28 mouse cellular contexts compared by ENCODE assay signal in the genomic region with DNA sequence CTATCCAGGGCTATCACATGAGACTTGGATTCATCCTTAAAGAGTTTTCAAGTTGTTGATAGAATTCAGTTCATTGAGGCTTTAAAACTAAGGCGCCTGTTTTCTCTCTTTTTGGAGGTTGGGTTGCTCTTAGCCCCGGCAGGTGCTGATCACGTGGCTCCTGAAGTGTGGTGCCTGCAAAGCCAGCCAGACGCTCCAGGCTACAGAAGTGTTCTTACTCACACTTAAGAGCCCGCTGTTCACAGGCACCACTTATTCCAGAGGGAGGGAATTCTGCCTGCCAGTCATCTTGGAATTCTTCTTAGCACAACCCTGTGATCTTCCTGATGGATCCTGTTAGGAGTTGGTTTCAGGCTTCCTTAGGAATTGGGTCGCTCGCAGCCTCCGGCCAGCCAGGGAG. TPM values are rescaled to one million over a fixed set of nuclear protein-coding genes. Genes with fewer than 3 reads are reported as not detected.
A peak's percentile ranks its signal among the peaks of the same experiment; 100 is the strongest.
DNase-seq lines count a peak whose midpoint lies in the region; ATAC-seq and TF ChIP-seq lines count a peak whose summit lies in the region.
"Had no signal": no experiment of that assay in that cellular context is flagged by ENCODE, and none has a peak within 500 bp of the region (broad histone marks: within the 10 kb centered on the region; RNA-seq: fewer than 3 reads in every experiment).

No protein-coding gene starts in this region.

- no peaks in the 10 kb centered on the region for H3K36me3 ChIP-seq in midbrain, embryonic 15.5 days (replicated peaks)
- H3K36me3 ChIP-seq: neural tube, embryonic 15.5 days had no signal

- no peaks in the 10 kb centered on the region for H3K27me3 ChIP-seq in midbrain, embryonic 15.5 days (replicated peaks)
- H3K27me3 ChIP-seq: CH12.LX; embryonic facial prominence, embryonic 12.5 days; limb, embryonic 13.5 days; liver, embryonic 12.5 days; neural tube, embryonic 15.5 days had no signal

- H3K9ac ChIP-seq in midbrain, embryonic 15.5 days, result no peak overlapping the region
- H3K9ac ChIP-seq: embryonic facial prominence, embryonic 12.5 days; forebrain, postnatal 0 days; limb, embryonic 13.5 days; liver, embryonic 12.5 days; neural tube, embryonic 15.5 days had no signal

- no peak for TF ChIP-seq CTCF in lung, adult 2 months (IDR thresholded peaks at IDR 0.05; ENCODE audit: insufficient read depth, low read length)

- ATAC-seq in midbrain, embryonic 15.5 days (replicated peaks), result no peak
- ATAC-seq: hindbrain, postnatal 0 days; intestine, embryonic 16.5 days; liver, embryonic 12.5 days had no signal

- H3K4me3 ChIP-seq in lung, adult 2 months (replicated peaks; ENCODE audit: extremely low read depth, low read depth, low read length), result no peak overlapping the region
- H3K4me3 ChIP-seq in midbrain, embryonic 15.5 days, result no peak overlapping the region
- H3K4me3 ChIP-seq: embryonic facial prominence, embryonic 12.5 days; limb, embryonic 13.5 days; liver, embryonic 12.5 days; midbrain, embryonic 10.5 days; neural tube, embryonic 15.5 days had no signal

- TF ChIP-seq POLR2A in lung, adult 2 months (IDR thresholded peaks at IDR 0.05; ENCODE audit: borderline replicate concordance, extremely low read depth, low read depth, low read length), result no peak

- no peak overlapping the region for H3K27ac ChIP-seq in midbrain, embryonic 15.5 days
- H3K27ac ChIP-seq: embryonic facial prominence, embryonic 12.5 days; hindbrain, postnatal 0 days; limb, embryonic 13.5 days; liver, embryonic 12.5 days; macrophage; midbrain, embryonic 10.5 days; neural tube, embryonic 15.5 days had no signal

- H3K9me3 ChIP-seq in midbrain, embryonic 15.5 days, result no peaks in the 10 kb centered on the region
- H3K9me3 ChIP-seq: embryonic facial prominence, embryonic 12.5 days; G1E; limb, embryonic 13.5 days; liver, embryonic 12.5 days; midbrain, embryonic 10.5 days; neural tube, embryonic 15.5 days had no signal

- peaks cover 5% of the 10 kb centered on the region for H3K4me1 ChIP-seq in lung, adult 2 months (ENCODE audit: control insufficient read depth, insufficient read depth, low read length)
- no peaks in the 10 kb centered on the region for H3K4me1 ChIP-seq in midbrain, embryonic 15.5 days
- H3K4me1 ChIP-seq: embryonic facial prominence, embryonic 12.5 days; limb, embryonic 13.5 days; midbrain, embryonic 10.5 days; neural tube, embryonic 15.5 days had no signal

- no peak overlapping the region for H3K4me2 ChIP-seq in midbrain, embryonic 15.5 days
- H3K4me2 ChIP-seq: embryonic facial prominence, embryonic 12.5 days; limb, embryonic 13.5 days; liver, embryonic 12.5 days; neural tube, embryonic 15.5 days had no signal

- DNase-seq in left cerebral cortex, postnatal 14 days (ENCODE audit: low spot score in 2 of 2), result peak; percentile 25 to 49
- no peak for DNase-seq in left cerebral cortex, adult 8-10 months (ENCODE audit: low spot score in 2 of 2)
- peak; percentile 58 for DNase-seq in brain, adult 2 months (ENCODE audit: low read depth, low spot score)
- DNase-seq in lung, adult 2 months, result peak; percentile 71
- DNase-seq in lung, postnatal 14 days, result peak; percentile 59
- no peak for DNase-seq in cerebellum, adult 11-12 months
- DNase-seq: adrenal gland, adult 2 months; B cell, adult 2 months; cerebellum, adult 2 months; cerebellum, postnatal 25 days; forebrain, postnatal 0 days; gastrocnemius, postnatal 36 days; kidney, adult 9 months; kidney, postnatal 14 days; layer of hippocampus, postnatal 36 days; thymus, postnatal 25 days had no signal

- 72% methylated on average over 8 of the region's 8 CpGs for WGBS in lung, adult 2 months
- 94% methylated on average over 8 of the region's 8 CpGs for WGBS in midbrain, embryonic 15.5 days

- intact Hi-C loops in left cerebral cortex, postnatal 14 days (cut with DNase I), result no loop called here

RNA-seq across cellular contexts. Expression of gene Cenpu, which starts 16.1 kb away (rescaled TPM):
- total RNA-seq in left cerebral cortex, postnatal 14 days (2021), result 1 to 10 TPM; 1.6 to 4.1 TPM
- total RNA-seq in left cerebral cortex, adult 8-10 months (2022), result 1 to 10 TPM; 2.1 to 5.7 (median 3.1) TPM
- polyA plus RNA-seq in lung, adult 2 months (2012; rRNA removed), result 0.84 and 1.3 TPM in 2 replicates
- 5.5 and 6.1 TPM in 2 replicates for polyA plus RNA-seq in midbrain, embryonic 15.5 days (2015; fragmentation: Nextera tagmentation; extraction: Ambion mirVana)
- total RNA-seq: gastrocnemius, adult 18-20 months had no signal

RNA-seq across cellular contexts. Expression of gene Primpol, which starts 49.1 kb away (rescaled TPM):
- total RNA-seq in left cerebral cortex, postnatal 14 days (2021), result 1 to 10 TPM; 3.2 to 3.8 TPM
- 1 to 10 TPM; 4.5 to 6.3 (median 5.2) TPM for total RNA-seq in left cerebral cortex, adult 8-10 months (2022)
- polyA plus RNA-seq in lung, adult 2 months (2012; rRNA removed), result 0.81 and 1.8 TPM in 2 replicates
- 7.8 and 7.9 TPM in 2 replicates for polyA plus RNA-seq in midbrain, embryonic 15.5 days (2015; fragmentation: Nextera tagmentation; extraction: Ambion mirVana)

RNA-seq across cellular contexts. Expression of gene Casp3, which starts 49.1 kb away (rescaled TPM):
- total RNA-seq in left cerebral cortex, postnatal 14 days (2021), result 10 to 100 TPM; 28.7 to 29.7 TPM
- 10 to 100 TPM; 12.0 to 15.0 (median 13.5) TPM for total RNA-seq in left cerebral cortex, adult 8-10 months (2022)
- polyA plus RNA-seq in lung, adult 2 months (2012; rRNA removed), result 2.6 and 5.4 TPM in 2 replicates
- polyA plus RNA-seq in midbrain, embryonic 15.5 days (2015; fragmentation: Nextera tagmentation; extraction: Ambion mirVana), result 225 and 245 TPM in 2 replicates

Comparison
In these comparisons a context has a peak if more than half of its experiments do, and no peak if none do; other contexts are left out.
1. DNase-seq: peak in left cerebral cortex, postnatal 14 days (2 of 2), brain, adult 2 months (single experiment), lung, adult 2 months (single experiment) and lung, postnatal 14 days (single experiment); none in left cerebral cortex, adult 8-10 months (0 of 2) and cerebellum, adult 11-12 months (single experiment).